Mouse (Mus musculus) embryo, embryonic 10 days (tissue): ENCODE results near the gene Ehbp1.

Experiments used
- DNase-seq: peaks from one replicate; pipeline ENCODE4 v3.0.0-alpha.2; 2015; ENCODE audit warnings: low spot score

The Ehbp1 gene

GRCm38 (mm10) chr11:22196776-22197175, 145.3 kb downstream of the Ehbp1 start:
- no peak for DNase-seq

DNA sequence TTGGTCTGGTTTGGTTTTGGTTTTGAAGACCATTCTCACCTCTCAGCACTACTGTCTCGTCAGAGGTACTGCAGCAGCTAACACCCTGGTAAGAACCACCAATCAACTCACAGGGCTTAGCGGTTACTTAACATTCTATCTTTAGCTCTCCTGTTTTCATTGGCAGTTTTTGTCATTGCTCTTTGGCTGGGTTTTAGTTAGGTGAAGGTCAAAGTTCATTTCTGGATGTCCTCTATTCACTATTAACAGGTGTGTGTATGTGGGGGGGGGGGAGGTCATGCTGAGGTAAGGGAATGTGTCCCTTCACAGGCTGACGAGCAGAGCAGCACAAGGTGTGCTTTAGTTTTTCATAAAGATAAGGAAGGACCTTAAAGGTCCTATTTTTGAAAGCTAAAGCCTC, 147.5 kb downstream of the Ehbp1 start:
- DNase-seq = no peak

- no peak for DNase-seq
Observed at GRCm38 (mm10) chr11:22190576-22190975, 151.5 kb downstream of the Ehbp1 start.

DNA sequence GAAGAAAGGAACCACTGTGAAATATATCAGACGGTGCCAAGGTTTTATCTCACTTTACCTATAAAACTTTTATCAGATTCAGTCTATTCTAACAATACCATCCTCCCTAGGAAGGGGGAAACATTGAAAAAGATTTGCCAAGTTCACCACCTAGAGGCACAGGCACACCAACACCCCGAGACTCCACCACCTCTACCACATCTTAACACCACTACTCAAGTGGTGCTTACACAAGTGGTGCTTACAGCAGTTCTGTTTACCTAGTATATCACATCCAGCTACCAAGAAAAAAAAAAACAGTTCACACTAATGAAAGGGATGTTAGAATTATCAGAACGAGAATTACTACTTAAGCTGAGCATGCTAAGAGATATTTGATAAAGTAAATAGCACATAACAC, 152.1 kb downstream of the Ehbp1 start:
- DNase-seq = no peak

DNA sequence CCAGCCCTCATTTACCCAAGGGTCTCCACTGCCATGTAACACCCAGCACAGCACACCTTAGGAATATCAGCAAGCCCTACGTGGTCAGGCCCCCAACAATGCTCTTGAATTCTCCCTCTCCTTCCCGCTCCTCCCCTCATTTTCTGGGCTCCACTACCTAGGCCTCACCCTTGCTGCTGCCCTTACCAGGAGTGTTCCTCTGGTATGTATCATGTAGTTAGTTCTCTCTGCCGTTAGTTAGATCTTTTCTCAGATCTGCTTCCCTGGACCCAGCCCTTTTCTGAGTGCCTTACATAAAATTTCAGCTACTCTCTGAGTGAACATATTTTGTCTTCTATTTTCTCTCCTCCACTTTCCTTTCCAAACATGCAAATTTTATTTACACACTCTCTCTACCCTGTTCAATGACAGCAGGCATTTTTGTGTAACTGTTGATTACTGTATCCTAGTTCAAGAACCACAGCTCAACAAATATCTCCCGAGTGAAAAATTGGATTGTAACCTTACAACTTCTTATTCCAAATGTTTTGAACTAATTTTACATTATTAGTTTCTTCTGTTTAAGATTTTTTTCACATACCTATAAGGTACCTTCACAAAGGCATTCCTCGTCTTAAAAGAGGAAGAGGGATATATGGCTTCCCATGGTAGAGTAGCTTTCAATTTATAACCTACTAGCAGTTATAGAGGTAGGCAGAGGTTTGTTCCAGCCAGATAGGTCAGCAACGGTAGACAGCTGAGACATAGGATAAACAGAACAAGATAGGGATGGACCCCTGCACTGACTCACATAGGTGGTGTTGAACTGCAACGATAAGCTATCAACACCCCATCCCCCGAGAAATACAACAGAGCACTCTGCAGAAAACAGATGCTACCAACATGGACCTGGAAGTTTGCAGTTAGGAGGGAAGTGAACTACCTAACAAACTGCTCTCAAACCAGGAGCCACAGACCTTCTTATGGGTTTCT, 160.3 kb downstream of the Ehbp1 start:
- DNase-seq = no peak

DNA sequence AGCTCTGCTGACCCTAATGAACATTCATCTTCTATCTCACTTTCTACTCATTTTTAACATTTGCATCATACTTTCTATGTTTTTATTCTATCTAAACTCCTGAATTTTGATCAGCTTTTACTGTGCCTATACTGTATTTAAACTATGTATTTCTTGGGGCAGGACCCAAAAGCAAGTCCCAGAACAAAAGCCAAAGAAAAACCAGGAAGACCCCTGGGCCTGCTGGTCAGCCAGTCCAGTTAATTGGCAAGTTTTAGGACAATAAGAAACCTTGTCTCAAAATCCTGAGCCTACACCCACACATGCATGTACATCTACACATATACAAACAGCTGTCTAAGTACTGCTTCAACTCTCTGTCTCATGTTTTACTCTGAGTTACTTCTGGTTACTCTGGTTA, 161.9 kb downstream of the Ehbp1 start:
- DNase-seq = no peak

GRCm38 (mm10) chr11:22178569-22178968, 163.5 kb downstream of the Ehbp1 start:
- DNase-seq = no peak

DNA sequence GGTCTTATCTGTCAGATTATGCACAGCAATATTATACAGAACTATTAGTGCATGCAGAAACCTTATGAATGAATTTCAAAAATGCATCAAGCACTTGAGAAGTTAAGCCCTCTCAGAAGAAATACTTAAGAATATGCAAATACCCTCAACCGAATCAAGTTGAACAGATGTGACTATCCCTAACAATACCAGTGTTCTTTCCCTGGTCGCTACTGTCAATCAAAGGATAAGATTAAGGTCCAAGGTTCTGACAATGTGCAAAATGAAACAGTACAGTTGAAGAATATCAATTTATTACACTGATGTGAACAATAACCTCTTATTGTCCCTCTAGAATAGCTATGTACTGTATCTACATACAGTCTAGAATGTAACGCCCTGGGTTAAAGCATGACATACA, 167.8 kb downstream of the Ehbp1 start:
- no peak for DNase-seq

DNA sequence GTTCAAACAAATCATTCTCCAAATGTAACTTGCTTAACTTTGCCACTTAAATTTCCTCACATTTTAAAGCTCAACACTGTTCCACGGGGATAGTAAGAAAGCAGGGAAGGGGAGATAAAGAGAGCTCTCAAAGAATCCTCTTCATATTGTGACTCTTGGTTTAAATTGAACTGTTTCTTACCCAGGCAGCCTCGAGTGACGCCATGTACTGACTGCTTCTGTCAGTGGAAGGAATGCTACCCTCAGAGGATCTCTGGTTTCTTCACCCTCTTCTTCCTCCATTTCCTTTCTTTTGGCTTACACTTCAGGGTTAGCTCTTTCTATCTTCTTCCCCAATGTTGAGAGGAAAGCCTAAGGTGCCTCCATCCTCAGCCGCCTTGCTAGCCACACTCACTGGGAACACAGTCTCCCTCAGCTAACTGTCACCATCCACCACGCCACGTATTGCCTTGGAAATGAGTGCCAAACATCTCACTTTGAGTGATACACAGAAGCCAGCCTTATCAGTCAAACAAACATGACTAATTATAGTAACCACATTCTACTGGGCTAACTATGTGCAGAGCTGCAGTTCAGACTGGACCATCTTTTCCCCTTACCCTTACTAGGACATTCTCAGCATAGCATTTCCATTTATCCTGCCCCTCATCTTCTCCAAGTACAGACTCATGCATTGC, 171.0 kb downstream of the Ehbp1 start:
- no peak for DNase-seq

DNA sequence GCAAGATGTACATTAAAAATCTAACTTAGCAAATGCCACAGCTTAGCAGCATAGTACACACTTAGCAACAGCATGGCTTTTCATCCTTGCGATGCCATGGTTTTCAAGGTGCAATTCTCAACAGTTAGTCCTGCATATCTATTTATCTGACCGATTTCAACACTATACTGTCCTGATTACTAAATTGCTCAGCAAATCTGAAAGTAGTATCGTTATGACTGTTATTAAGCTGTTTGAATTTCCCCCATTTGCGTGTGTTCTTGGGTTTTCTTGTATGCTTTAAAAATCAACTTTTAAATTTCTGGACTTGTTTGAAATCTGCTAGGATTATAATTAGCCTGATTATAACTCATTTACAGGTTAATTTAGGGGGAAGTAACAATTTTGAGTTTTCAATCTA, 184.2 kb downstream of the Ehbp1 start:
- DNase-seq = no peak

DNA sequence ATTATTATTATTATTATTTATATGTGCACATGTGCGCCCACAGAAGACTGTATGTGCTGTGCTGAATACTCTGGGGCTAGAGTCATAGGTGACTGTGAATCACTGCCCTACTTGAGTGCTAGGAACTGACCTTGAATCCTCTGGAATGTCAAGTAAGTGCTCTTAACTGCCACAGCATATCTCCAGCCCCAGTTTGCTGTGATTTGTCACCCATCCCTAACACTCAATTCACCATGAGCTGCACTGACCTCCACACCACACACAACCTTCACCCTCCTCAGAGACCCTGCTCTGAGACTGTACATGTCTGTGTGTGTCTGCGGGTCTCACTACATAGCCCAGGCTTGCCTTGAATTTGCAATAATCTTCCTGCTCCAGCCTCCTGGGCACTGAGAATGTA, 185.9 kb downstream of the Ehbp1 start:
- no peak for DNase-seq

GRCm38 (mm10) chr11:22155366-22156095, 186.6 kb downstream of the Ehbp1 start:
- DNase-seq = no peak

DNA sequence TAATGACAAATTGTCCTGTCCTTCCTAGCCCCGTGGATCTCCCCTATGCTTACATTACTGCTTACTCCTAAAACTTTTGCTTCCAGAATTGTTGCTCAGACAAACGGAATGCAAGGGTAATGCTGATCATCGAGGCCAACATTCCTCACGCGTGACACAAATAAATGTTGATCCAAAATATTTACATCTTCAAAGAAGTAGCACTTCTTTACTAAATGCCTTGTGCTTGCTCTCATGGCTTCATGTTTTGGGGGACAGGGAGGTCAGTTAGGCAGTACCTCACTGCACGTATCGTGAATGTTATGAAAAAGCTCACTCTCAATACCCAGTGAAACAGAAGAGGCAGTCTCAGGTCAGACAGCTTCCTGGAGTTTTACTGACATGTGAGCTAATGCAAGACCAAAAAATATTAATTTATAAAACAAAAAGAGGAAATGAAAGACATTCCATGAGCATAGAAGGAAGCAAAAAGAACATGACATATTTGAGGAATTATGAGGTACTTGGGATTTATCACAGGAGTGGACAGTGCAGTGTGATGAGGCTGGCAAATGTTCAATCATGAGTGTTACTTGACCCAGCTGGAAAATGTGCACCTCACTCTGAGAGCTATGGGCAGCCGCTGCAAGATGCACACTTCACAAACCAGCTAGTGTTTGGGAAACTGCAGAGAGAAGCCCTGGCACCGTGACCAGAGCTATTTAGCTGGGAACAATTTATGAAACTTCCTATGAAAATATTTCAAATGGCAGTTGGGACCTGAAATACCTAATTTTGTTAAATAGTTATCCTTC, 187.4 kb downstream of the Ehbp1 start:
- DNase-seq = no peak

DNA sequence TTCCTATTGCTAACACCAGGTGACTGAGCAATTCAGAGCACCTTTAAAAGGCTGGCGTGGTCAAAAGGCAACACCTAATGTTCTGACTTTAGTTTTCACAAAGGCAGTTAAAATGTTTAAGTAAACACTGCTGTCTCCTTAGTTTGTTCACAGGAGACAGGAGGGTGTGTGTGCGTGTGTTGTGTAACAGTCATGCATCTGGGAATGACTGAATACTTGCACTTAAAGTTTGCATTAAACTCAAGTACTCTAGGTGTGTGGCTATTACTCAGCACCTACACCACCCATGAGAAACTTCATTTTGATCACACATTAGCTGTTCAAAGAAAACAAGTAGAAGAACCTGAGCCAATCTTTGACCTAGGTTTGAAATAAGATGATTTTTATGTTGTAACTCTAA, 201.4 kb downstream of the Ehbp1 start:
- DNase-seq = no peak

DNA sequence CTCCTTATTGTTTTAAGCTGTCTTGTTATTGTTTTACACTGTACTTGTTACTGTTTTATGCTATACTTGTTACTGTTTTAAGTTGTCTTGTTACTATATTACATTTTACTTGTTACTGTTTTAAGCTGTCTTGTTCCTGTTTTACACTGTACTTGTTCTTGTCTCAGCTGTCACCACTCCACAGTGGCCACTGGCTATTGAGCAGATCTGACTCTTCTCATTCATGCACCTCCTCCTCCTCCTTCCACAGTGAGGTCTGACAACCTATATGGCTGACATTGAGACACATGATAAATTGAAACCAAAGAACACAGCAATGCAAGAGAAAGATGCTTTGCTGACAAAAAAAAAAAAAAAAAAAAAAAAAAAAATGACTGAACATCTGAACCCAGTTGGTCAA, 203.6 kb downstream of the Ehbp1 start:
- DNase-seq = no peak

- no peak for DNase-seq
Observed at GRCm38 (mm10) chr11:22125188-22125587, 216.9 kb downstream of the Ehbp1 start.

- DNase-seq = no peak
Observed at GRCm38 (mm10) chr11:22118853-22119252, 223.2 kb downstream of the Ehbp1 start.

- no peak for DNase-seq
Observed at GRCm38 (mm10) chr11:22112161-22112560, 229.9 kb downstream of the Ehbp1 start.

DNA sequence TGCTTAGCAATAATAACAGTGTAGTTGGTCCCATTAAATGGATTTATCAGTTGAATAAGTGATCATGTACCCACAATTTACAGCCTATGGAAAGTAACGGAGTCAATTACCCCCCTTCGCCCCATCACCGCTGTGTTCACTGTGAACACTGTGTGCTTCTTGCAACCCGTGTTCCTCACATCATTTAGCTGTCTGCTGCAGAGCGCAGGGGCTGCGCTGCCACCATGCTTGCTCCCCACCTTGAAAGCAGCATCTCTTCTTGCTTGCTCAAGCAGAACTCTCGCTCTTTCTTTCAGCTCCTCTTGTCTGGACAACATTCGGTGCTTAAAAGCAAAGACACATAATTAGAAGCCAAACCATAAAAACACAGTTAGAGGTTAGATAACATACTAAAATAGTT, 252.7 kb downstream of the Ehbp1 start:
- no peak for DNase-seq

GRCm38 (mm10) chr11:22063352-22063751, 278.7 kb downstream of the Ehbp1 start:
- no peak for DNase-seq

DNA sequence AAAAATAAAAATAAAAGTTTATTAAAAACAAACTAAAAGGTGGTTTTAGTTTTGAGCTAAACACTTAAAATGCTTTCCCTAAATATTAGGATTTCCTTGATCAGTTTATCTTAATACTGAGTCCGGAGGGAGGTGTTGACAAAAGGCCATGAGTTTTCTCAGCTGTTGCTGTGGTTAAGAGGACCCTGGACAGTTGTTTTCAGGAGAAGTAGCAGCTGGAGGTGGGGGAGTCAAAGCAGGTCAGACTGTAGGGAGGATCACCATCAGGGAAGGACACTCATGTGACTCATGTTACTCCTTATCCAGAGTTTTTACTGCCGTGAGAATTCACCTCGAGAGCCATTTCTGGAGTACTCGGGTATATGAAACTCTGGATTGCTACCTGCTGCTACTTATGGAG, 280.4 kb downstream of the Ehbp1 start:
- DNase-seq = no peak

DNA sequence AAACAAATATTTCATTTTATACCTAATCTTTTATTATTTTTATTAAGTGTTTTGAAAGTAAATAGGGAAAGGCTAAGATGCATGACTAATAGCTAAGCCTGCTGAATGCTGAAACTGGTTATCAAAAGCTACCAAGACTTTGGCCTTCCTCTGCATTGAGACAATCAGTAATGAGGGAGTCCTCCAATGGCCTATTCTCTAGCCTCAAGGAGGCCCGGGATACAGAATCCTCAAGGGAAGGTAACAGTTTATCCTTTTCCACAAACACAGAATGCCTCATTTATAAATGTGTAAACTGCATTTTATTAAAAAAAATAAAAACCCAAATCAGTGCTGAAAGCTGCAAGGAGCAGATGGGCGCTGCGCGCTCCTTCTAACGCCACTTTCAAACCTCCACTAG, 284.6 kb downstream of the Ehbp1 start:
- no peak for DNase-seq
